ENCODE assay signal across 1 mouse cellular context in the genomic region with DNA sequence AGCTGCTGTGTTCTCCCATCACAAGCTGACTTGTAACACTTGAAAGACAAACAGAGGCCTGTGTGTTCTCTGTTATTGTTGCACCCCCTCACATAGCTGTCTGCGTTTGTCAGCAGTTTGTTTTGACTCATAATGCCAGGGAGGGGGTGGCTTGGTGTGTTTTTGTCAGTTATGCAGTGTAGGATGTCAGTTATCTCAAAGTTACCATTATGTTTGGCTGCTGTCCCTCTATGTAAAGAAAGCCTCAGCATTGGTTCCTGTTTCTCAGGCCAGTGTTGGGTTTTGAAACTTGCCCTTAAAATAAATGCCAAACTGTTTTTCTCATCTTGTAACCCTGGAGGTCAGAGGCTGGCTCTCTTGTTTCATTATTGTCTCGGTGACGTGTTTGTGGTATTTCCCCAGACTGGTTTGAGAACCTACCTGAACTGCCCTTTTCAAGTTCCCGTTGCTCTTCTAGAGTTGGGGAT.
TF ChIP-seq lines count a peak whose summit lies in the region.

No protein-coding gene starts in this region.

TF ChIP-seq in CH12.LX, 34 proteins besides CTCF, POLR2A, EP300 and RAD21 (continued from another document):
- no peak for TF ChIP-seq ZC3H11A (IDR thresholded peaks at IDR 0.05; ENCODE audit: low read depth, low read length)
TF ChIP-seq in CH12.LX: peak in this region for 15.
